Mouse (Mus musculus) liver, embryonic 16.5 days (tissue): Measurements from ENCODE around the gene Zfp212. TPM values are rescaled to one million over a fixed set of nuclear protein-coding genes. Genes with fewer than 3 reads are reported as not detected.

Experiments used
- ATAC-seq: fragments of 200-750 bp; cut with Nextera tagmentation; 2 replicates; pipeline ENCODE4 v1.8.0; 2017; ENCODE audit warnings: low read depth, mild to moderate bottlenecking, moderate number of reproducible peaks, moderate library complexity
- H3K27ac ChIP-seq: fragments of 300-500 bp; sonication (generic); 2 replicates; pipeline ENCODE4 v1.5.1; 2014; ENCODE audit warnings: mild to moderate bottlenecking, low read length
- H3K27me3 ChIP-seq: fragments of 300-500 bp; sonication (generic); 2 replicates; pipeline ENCODE4 v1.6.1; 2014; ENCODE audit warnings: low read depth, low read length, mixed read lengths; ENCODE audit not compliant: control insufficient read depth, insufficient read depth
- H3K36me3 ChIP-seq: fragments of 300-500 bp; sonication (generic); 2 replicates; pipeline ENCODE4 v1.6.1; 2014; ENCODE audit warnings: mild to moderate bottlenecking; ENCODE audit not compliant: control insufficient read depth, insufficient read depth
- H3K4me1 ChIP-seq: fragments of 300-500 bp; sonication (generic); 2 replicates; pipeline ENCODE4 v1.6.1; 2014; ENCODE audit warnings: low read depth, low read length, mixed read lengths; ENCODE audit not compliant: control insufficient read depth
- H3K4me2 ChIP-seq: fragments of 300-500 bp; sonication (generic); 2 replicates; pipeline ENCODE4 v1.6.1; 2014; ENCODE audit warnings: low read depth, low read length, mixed read lengths
- H3K4me3 ChIP-seq: fragments of 300-500 bp; sonication (generic); 2 replicates; pipeline ENCODE4 v1.5.1; 2014; ENCODE audit warnings: low read depth, mild to moderate bottlenecking, low read length
- H3K9ac ChIP-seq: fragments of 300-500 bp; sonication (generic); 2 replicates; pipeline ENCODE4 v1.6.1; 2014; ENCODE audit warnings: low read depth, low read length
- H3K9me3 ChIP-seq: fragments of 300-500 bp; sonication (generic); replicated peaks from 2 replicates; pipeline ENCODE4 v1.6.1; 2016; ENCODE audit warnings: low read length; ENCODE audit not compliant: control insufficient read depth
- WGBS: fragments of 180-500 bp; shearing (Covaris S2); extraction: QIAGEN DNeasy Blood & Tissue Kit; methylation state at CpG from one replicate; pipeline ENCODE4 v1.1.7; 2014; ENCODE audit not compliant: insufficient replicate concordance; 5-methylcytosine and 5-hydroxymethylcytosine counted together
- polyA plus RNA-seq: library from polyadenylated mRNA; unstranded; fragments of >200 nt; fragmentation: Nextera tagmentation; extraction: Ambion mirVana; gene quantifications from 2 replicates; pipeline ENCODE4 v1.2.1, GENCODE M21; 2015

Gene Zfp212
- polyA plus RNA-seq, 1 experiment from 2014 or later: 5.6 TPM

GRCm38 (mm10) chr6:47917051-47917450, 3.2 kb upstream of the Zfp212 start:
- no peaks in the 10 kb centered on the region for H3K36me3 ChIP-seq
- H3K27ac ChIP-seq: no peak overlapping the region
- H3K4me3 ChIP-seq: no peak overlapping the region
- no peak overlapping the region for H3K9ac ChIP-seq
- 45% methylated on average over 5 of the region's 5 CpGs for WGBS
- H3K27me3 ChIP-seq: no peaks in the 10 kb centered on the region
- H3K4me1 ChIP-seq: peaks cover 35% of the 10 kb centered on the region
- H3K4me2 ChIP-seq: no peak overlapping the region
- no peaks in the 10 kb centered on the region for H3K9me3 ChIP-seq
- no peak for ATAC-seq

- no peak for ATAC-seq
- Histone ChIP-seq H3K4me1 (peaks cover 41% of the 10 kb centered on the region), H3K9me3 (no peaks in the 10 kb centered on the region), H3K27ac (no peak overlapping the region), H3K4me3 (no peak overlapping the region), H3K4me2 (no peak overlapping the region), H3K36me3 (no peaks in the 10 kb centered on the region), H3K27me3 (no peaks in the 10 kb centered on the region), H3K9ac (no peak overlapping the region)
- 68% methylated on average over 3 of the region's 3 CpGs for WGBS
These were observed 1.5 kb upstream of the Zfp212 start for GRCm38 (mm10) chr6:47918768-47919274.

- Histone ChIP-seq H3K27ac (peak overlapping the region; percentile 99), H3K4me3 (peak overlapping the region; percentile 89), H3K36me3 (no peaks in the 10 kb centered on the region), H3K27me3 (no peaks in the 10 kb centered on the region), H3K4me2 (peak overlapping the region; percentile 70), H3K4me1 (peaks cover 41% of the 10 kb centered on the region), H3K9ac (peak overlapping the region; percentile 89), H3K9me3 (no peaks in the 10 kb centered on the region)
- WGBS: 28% methylated on average over 11 of the region's 11 CpGs
- ATAC-seq: no peak
These were observed 430 bp upstream of the Zfp212 start for GRCm38 (mm10) chr6:47919646-47920446.

DNA sequence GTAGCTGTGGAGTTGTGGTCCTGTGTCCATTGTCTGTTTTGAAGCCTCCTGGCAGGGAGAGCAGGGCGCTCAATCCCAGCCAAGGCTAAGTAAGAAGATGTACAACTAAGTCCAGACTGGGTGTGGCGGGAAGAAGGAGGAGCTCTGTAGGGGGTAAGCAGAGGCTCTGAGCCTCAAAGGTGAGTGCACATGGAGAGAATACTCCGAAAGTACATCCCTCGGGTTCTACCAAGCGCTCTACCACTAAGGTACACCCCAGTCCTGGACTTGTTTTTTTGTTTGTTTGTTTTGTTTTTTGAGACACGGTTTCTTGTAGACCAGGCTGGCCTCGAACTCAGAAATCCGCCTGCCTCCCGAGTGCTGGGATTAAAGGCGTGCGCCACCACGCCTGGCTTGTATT, 22.2 kb downstream of the Zfp212 start:
- ATAC-seq: 0 out of 2 replicates have a peak, but pooled peaks have one; percentile 5
- Histone ChIP-seq H3K9me3 (no peaks in the 10 kb centered on the region), H3K36me3 (peaks cover 3% of the 10 kb centered on the region; the same call in 1 of the 2 replicates), H3K27ac (no peak overlapping the region), H3K4me2 (peak overlapping the region; percentile 91), H3K27me3 (no peaks in the 10 kb centered on the region), H3K9ac (peak overlapping the region; percentile 73), H3K4me1 (peaks cover 14% of the 10 kb centered on the region), H3K4me3 (peak overlapping the region; percentile 68)
- 44% methylated on average over 12 of the region's 12 CpGs for WGBS

DNA sequence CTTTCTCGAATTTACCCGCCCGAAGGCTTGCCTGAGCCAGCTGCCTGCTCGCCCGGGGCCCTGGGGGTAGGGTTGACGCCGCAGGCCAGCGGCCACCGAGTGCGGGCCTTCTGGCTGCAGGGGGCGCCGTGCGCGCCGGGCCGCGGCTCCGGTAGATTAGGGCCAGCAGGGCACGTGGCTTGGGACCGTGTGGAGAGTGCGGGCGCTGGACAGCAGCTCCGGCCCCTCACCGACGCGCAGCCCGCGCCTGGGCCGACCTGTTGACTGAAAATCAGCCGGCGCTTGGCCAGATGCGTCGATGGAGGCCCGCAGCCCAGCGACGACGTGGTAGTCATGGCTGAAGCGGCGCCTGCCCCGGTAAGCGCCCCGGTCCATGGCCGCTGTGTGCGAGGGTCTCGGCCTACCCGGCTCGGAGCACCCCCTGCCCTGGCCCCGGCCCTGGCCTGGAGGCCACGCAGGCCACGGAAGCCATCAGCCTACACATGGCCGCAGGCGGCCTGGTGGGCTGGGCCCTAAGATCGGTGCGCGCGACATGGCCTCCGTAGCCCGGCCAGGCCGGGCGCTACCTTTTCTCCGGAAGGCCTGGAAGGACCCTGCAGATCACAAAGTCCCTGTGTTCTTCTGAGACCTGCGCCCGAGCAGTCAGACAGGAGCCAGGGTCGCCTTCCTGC, 22.9 kb downstream of the Zfp212 start:
- no peaks in the 10 kb centered on the region for H3K9me3 ChIP-seq
- H3K27me3 ChIP-seq: no peaks in the 10 kb centered on the region
- WGBS: 7% methylated on average over 64 of the region's 64 CpGs
- 0 out of 2 replicates have a peak overlapping the region, but pooled peaks have one; percentile 18 for H3K27ac ChIP-seq
- peak overlapping the region; percentile 68 for H3K4me3 ChIP-seq
- peaks cover 14% of the 10 kb centered on the region for H3K4me1 ChIP-seq
- peak; percentile 94 for ATAC-seq
- H3K36me3 ChIP-seq: peaks cover 3% of the 10 kb centered on the region; the same call in 1 of the 2 replicates
- peak overlapping the region; percentile 91 for H3K4me2 ChIP-seq
- peak overlapping the region; percentile 73 for H3K9ac ChIP-seq

DNA sequence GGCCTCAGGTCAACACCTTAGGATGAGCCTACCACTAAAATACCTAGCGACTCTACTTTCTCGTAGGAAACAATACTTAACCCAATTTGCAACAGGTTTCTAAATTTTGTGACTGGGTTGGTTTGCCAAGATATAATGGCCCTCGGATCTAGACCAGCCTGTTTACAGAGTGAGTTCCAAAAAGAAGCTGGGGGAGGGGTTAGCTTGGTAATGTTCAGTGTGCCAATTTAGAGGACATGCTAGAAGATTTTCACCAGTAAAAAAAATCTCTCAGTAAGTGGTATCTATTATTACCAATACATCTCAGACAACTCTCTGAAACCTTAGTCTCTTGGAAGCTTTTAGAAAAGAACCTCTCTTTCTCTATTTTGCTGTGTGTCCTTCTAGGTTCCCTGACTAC, 23.4 kb downstream of the Zfp212 start:
- no peak for ATAC-seq
- H3K4me3 ChIP-seq: peak overlapping the region; percentile 68
- H3K9ac ChIP-seq: peak overlapping the region; percentile 73
- no peaks in the 10 kb centered on the region for H3K9me3 ChIP-seq
- H3K4me1 ChIP-seq: peaks cover 14% of the 10 kb centered on the region
- WGBS: 47% methylated on average over 3 of the region's 3 CpGs
- H3K36me3 ChIP-seq: peaks cover 3% of the 10 kb centered on the region; the same call in 1 of the 2 replicates
- no peaks in the 10 kb centered on the region for H3K27me3 ChIP-seq
- H3K4me2 ChIP-seq: peak overlapping the region; percentile 91
- no peak overlapping the region for H3K27ac ChIP-seq

- Histone ChIP-seq H3K4me1 (peaks cover 12% of the 10 kb centered on the region), H3K27me3 (no peaks in the 10 kb centered on the region), H3K9me3 (no peaks in the 10 kb centered on the region), H3K4me2 (no peak overlapping the region), H3K9ac (no peak overlapping the region), H3K4me3 (no peak overlapping the region), H3K36me3 (peaks cover 3% of the 10 kb centered on the region; the same call in 1 of the 2 replicates), H3K27ac (no peak overlapping the region)
- 77% methylated on average over 4 of the region's 4 CpGs for WGBS
- ATAC-seq: no peak
These were observed 27.1 kb downstream of the Zfp212 start for GRCm38 (mm10) chr6:47947388-47947787.

- peak within 1 kb of the TSS; percentile 75 for H3K4me3 ChIP-seq
- H3K9ac ChIP-seq: peak within 1 kb of the TSS; percentile 78
- WGBS: under 1% methylated on average over 31 of the region's 31 CpGs
- peaks cover 16% of the 10 kb centered on the region for H3K4me1 ChIP-seq
- H3K27ac ChIP-seq: peak within 1 kb of the TSS; percentile 73
- ATAC-seq: peak; percentile 100
- H3K36me3 ChIP-seq: no peaks in the 10 kb centered on the region
- peak within 1 kb of the TSS; percentile 89 for H3K4me2 ChIP-seq
- H3K27me3 ChIP-seq: no peaks in the 10 kb centered on the region
- H3K9me3 ChIP-seq: no peaks in the 10 kb centered on the region
These were observed 33.0 kb downstream of the Zfp212 start, which contains the start of gene Zfp956 for GRCm38 (mm10) chr6:47953191-47953726. TSS of gene Zfp956 (plus strand) at chr6:47953390.
